Mouse (Mus musculus) megakaryocyte, embryonic 14.5 days (primary cell): ENCODE data around the gene Fat2. TPM values are rescaled to one million over a fixed set of nuclear protein-coding genes. Genes with fewer than 3 reads are reported as not detected.

Experiments used
- H3K27me3 ChIP-seq: replicated peaks from 2 replicates; pipeline ENCODE3; 2012; ENCODE audit warnings: inconsistent platforms
- H3K36me3 ChIP-seq: replicated peaks from 2 replicates; pipeline ENCODE3; 2012; ENCODE audit warnings: low read length, inconsistent platforms, mixed read lengths
- H3K4me1 ChIP-seq: 2 replicates; pipeline ENCODE4 v1.6.1; 2012; ENCODE audit warnings: inconsistent platforms
- H3K4me3 ChIP-seq: replicated peaks from 2 replicates; pipeline ENCODE3; 2012; ENCODE audit warnings: moderate library complexity, mild to moderate bottlenecking, inconsistent platforms
- H3K9me3 ChIP-seq: 2 replicates; pipeline ENCODE4 v1.6.1; 2012; ENCODE audit warnings: inconsistent platforms
- FLI1 ChIP-seq: IDR thresholded peaks from 2 replicates; pipeline ENCODE4 v1.6.1; 2012; ENCODE audit warnings: low read length, inconsistent platforms, mixed read lengths
- GATA1 ChIP-seq: IDR thresholded peaks from 3 replicates; pipeline ENCODE4 v1.6.1; 2012; ENCODE audit warnings: mixed read lengths, low read length, inconsistent platforms, borderline replicate concordance
- polyA plus RNA-seq: library from polyadenylated mRNA; stranded (reverse); fragments of >175 nt; gene quantifications from 2 replicates; pipeline ENCODE4 v1.2.3, GENCODE M21; 2012; ENCODE audit warnings: low replicate concordance; ENCODE audit not compliant: insufficient read depth

Fat2 gene
- polyA plus RNA-seq, 1 experiment, result not detected

- no peaks in the 10 kb centered on the region for H3K9me3 ChIP-seq
- no peak for TF ChIP-seq GATA1
- no peak for TF ChIP-seq FLI1
- H3K4me3 ChIP-seq, result no peak overlapping the region
- H3K4me1 ChIP-seq, result no peaks in the 10 kb centered on the region
- H3K36me3 ChIP-seq, result no peaks in the 10 kb centered on the region
- H3K27me3 ChIP-seq, result peaks cover 64% of the 10 kb centered on the region
Observed at GRCm38 (mm10) chr11:55261105-55261504, 75.3 kb downstream of the Fat2 start.

GRCm38 (mm10) chr11:55253391-55253790, 83.0 kb downstream of the Fat2 start:
- Histone ChIP-seq H3K4me1 (peaks cover 4% of the 10 kb centered on the region), H3K9me3 (no peaks in the 10 kb centered on the region), H3K4me3 (no peak overlapping the region), H3K27me3 (peaks cover 63% of the 10 kb centered on the region), H3K36me3 (no peaks in the 10 kb centered on the region)
- TF ChIP-seq FLI1 (no peak), GATA1 (no peak)

GRCm38 (mm10) chr11:55250527-55250926, 85.8 kb downstream of the Fat2 start:
- H3K36me3 ChIP-seq, result no peaks in the 10 kb centered on the region
- H3K27me3 ChIP-seq, result peaks cover 38% of the 10 kb centered on the region

GRCm38 (mm10) chr11:55240556-55240955, 95.8 kb downstream of the Fat2 start:
- Histone ChIP-seq H3K36me3 (peaks cover 12% of the 10 kb centered on the region), H3K4me3 (peak overlapping the region; percentile 64), H3K9me3 (no peaks in the 10 kb centered on the region), H3K4me1 (peaks cover 32% of the 10 kb centered on the region), H3K27me3 (no peaks in the 10 kb centered on the region)
- no peak for TF ChIP-seq GATA1

More at GRCm38 (mm10) chr11:55250527-55250926, 85.8 kb downstream of the Fat2 start:
- TF ChIP-seq GATA1, result no peak
- no peak for TF ChIP-seq FLI1
- 0 out of 2 replicates have a peak, but pooled peaks cover 4% of the 10 kb centered on the region for H3K9me3 ChIP-seq
- H3K4me3 ChIP-seq, result peak overlapping the region; percentile 23
- H3K4me1 ChIP-seq, result peaks cover 4% of the 10 kb centered on the region

- Histone ChIP-seq H3K4me1 (peaks cover 43% of the 10 kb centered on the region), H3K4me3 (no peak overlapping the region), H3K9me3 (no peaks in the 10 kb centered on the region), H3K36me3 (peaks cover 22% of the 10 kb centered on the region), H3K27me3 (no peaks in the 10 kb centered on the region)
- TF ChIP-seq FLI1 (no peak), GATA1 (no peak)
Observed at GRCm38 (mm10) chr11:55239496-55239895, 96.9 kb downstream of the Fat2 start.

GRCm38 (mm10) chr11:55236815-55237214, 99.5 kb downstream of the Fat2 start:
- Histone ChIP-seq H3K9me3 (no peaks in the 10 kb centered on the region), H3K36me3 (peaks cover 49% of the 10 kb centered on the region), H3K4me3 (no peak overlapping the region), H3K27me3 (no peaks in the 10 kb centered on the region), H3K4me1 (peaks cover 61% of the 10 kb centered on the region)
- TF ChIP-seq FLI1 (no peak), GATA1 (no peak)

GRCm38 (mm10) chr11:55234791-55235190, 101.6 kb downstream of the Fat2 start:
- Histone ChIP-seq H3K36me3 (peaks cover 67% of the 10 kb centered on the region), H3K4me1 (peaks cover 72% of the 10 kb centered on the region), H3K4me3 (peak overlapping the region; percentile 9), H3K9me3 (no peaks in the 10 kb centered on the region), H3K27me3 (no peaks in the 10 kb centered on the region)
- no peak for TF ChIP-seq GATA1
- no peak for TF ChIP-seq FLI1

DNA sequence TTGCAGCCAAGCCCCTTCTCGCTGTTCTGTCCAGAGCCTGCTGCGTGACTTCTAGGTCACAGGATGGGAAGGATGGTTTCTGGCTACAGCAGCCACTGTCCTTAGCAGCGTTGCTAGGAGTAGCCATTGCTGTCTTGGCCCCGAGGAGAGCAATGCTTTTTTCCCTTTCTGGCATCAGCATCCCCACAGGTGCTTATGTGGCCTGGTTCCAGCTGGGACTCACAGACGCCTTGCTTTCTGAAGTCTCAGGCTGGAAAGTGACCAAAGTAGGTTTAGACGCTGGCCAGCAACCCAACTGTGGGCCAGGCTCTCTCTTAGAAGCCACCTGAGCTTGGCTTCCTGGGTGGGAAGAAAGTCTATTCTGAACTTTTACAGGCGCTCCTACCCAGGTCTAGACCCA, 102.1 kb downstream of the Fat2 start:
- no peaks in the 10 kb centered on the region for H3K27me3 ChIP-seq
- H3K4me3 ChIP-seq, result no peak overlapping the region
- no peaks in the 10 kb centered on the region for H3K9me3 ChIP-seq
- peaks cover 68% of the 10 kb centered on the region for H3K4me1 ChIP-seq
- H3K36me3 ChIP-seq, result peaks cover 72% of the 10 kb centered on the region
- TF ChIP-seq FLI1 (no peak), GATA1 (no peak)

- Histone ChIP-seq H3K4me3 (peak overlapping the region; percentile 23), H3K4me1 (peaks cover 64% of the 10 kb centered on the region), H3K9me3 (no peaks in the 10 kb centered on the region), H3K36me3 (peaks cover 96% of the 10 kb centered on the region), H3K27me3 (no peaks in the 10 kb centered on the region)
- no peak for TF ChIP-seq FLI1
- TF ChIP-seq GATA1, result no peak
Observed at GRCm38 (mm10) chr11:55231034-55231433, 105.3 kb downstream of the Fat2 start.

- Histone ChIP-seq H3K27me3 (no peaks in the 10 kb centered on the region), H3K9me3 (no peaks in the 10 kb centered on the region), H3K36me3 (peaks cover 100% of the 10 kb centered on the region), H3K4me1 (peaks cover 26% of the 10 kb centered on the region), H3K4me3 (no peak overlapping the region)
- TF ChIP-seq FLI1 (no peak), GATA1 (no peak)
Observed at GRCm38 (mm10) chr11:55221306-55221705, 115.1 kb downstream of the Fat2 start.

DNA sequence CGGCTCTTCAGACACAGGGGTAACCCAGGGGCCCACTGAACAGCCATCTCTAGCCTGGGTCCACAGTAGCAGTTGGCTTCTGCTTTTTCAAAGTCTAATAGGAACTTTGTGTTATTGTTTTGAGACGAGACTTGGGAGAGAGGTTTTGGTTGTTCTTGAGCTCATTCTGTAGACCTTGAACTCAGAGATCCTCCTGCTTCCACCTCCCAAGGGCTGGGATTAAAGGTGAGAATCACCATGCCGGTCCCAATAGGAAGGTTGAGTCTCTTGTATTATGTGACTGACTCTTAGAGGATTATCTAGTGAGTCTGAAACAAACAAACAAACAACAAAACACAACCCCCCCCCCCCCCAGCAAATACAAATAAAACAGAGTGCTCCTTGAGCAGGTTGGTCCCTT, 117.9 kb downstream of the Fat2 start:
- H3K4me1 ChIP-seq, result peaks cover 46% of the 10 kb centered on the region
- peaks cover 99% of the 10 kb centered on the region for H3K36me3 ChIP-seq
- no peaks in the 10 kb centered on the region for H3K27me3 ChIP-seq
- no peaks in the 10 kb centered on the region for H3K9me3 ChIP-seq
- H3K4me3 ChIP-seq, result no peak overlapping the region
- TF ChIP-seq FLI1 (no peak), GATA1 (no peak)

- Histone ChIP-seq H3K36me3 (peaks cover 98% of the 10 kb centered on the region), H3K27me3 (no peaks in the 10 kb centered on the region), H3K4me1 (peaks cover 47% of the 10 kb centered on the region), H3K4me3 (no peak overlapping the region), H3K9me3 (no peaks in the 10 kb centered on the region)
- no peak for TF ChIP-seq GATA1
- no peak for TF ChIP-seq FLI1
Observed at GRCm38 (mm10) chr11:55217880-55218279, 118.5 kb downstream of the Fat2 start.
